Mouse (Mus musculus): Measurements from ENCODE around the gene Sympk.

GRCm38 (mm10) chr7:19067063-19067462 lies 42.9 kb downstream of the Sympk start:
- TF ChIP-seq CTCF (IDR thresholded peaks at IDR 0.05; ENCODE audit: extremely low read depth, insufficient read length, insufficient replicate concordance, low read depth, low read length) = no peak
- no peak for TF ChIP-seq POLR2A (IDR thresholded peaks at IDR 0.05; ENCODE audit: low read depth, low read length)
